Mouse (Mus musculus): ENCODE measurements around the gene F11. TPM values are rescaled to one million over a fixed set of nuclear protein-coding genes. Genes with fewer than 3 reads are reported as not detected.
A peak's percentile ranks its signal among the peaks of the same experiment; 100 is the strongest.

Gene F11
- polyA plus RNA-seq, 1 experiment from 2014 or later: not detected

DNA sequence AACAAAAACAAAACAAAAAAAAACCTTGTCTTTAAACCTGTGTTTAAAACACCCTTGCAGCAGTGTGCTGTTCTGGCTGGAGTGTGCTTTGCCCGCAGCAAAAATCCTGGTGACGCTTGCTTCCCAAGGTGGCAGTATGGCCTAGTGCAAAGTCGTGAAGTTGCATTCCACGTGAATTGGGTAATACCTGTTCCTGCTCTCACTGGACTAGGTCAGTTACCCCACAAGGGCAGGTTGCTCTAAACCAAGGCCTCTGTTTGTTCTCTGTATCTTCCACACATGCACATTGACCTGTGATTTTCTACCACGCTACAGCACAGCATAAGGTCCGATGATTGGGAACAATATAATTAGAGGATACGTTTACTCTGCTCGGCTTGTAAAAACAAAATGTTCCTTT, 19.8 kb upstream of the F11 start:
- 68% methylated on average over 8 of the region's 8 CpGs for WGBS
- ATAC-seq (ENCODE audit: low read depth): no peak
- no peaks in the 10 kb centered on the region for H3K4me1 ChIP-seq (ENCODE audit: control insufficient read depth, insufficient read depth, low read length)

DNA sequence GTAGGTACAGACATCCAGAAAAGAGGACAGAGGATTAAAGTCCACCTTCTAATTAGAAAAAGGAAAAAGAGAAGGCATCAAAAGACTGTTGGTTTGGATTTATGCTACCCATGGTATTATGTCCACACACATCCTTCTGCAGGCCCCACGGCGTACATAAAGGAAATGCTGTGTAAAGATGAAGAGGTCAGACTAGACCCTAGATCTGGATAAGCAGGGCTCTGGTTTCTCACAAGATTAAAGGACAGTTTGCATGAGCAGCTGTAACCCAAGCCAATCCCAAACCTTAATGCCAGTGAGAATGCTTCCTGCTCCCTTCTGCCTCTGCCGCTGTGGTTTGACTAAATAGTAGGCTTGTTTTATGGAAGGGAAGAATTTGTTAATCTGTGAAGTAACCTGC, 15.6 kb upstream of the F11 start:
- no peak overlapping the region for H3K4me3 ChIP-seq (ENCODE audit: low read depth, low read length)
- H3K4me1 ChIP-seq (ENCODE audit: control insufficient read depth, insufficient read depth, low read length): no peaks in the 10 kb centered on the region
- ATAC-seq (ENCODE audit: low read depth) (peak; percentile 88), DNase-seq (ENCODE audit: low spot score) (peak; percentile 53)
- H3K27ac ChIP-seq (replicated peaks; ENCODE audit: low read depth, low read length): no peak overlapping the region
- H3K36me3 ChIP-seq (ENCODE audit: control insufficient read depth, insufficient read depth, low read length): no peaks in the 10 kb centered on the region
- WGBS: 56% methylated on average over 3 of the region's 3 CpGs
- H3K9me3 ChIP-seq (ENCODE audit: control insufficient read depth, low read length): no peaks in the 10 kb centered on the region
- H3K27me3 ChIP-seq (replicated peaks; ENCODE audit: control insufficient read depth, insufficient read depth, low read length): no peaks in the 10 kb centered on the region
- no peak overlapping the region for H3K4me2 ChIP-seq (ENCODE audit: low read depth, low read length)
- no peak overlapping the region for H3K9ac ChIP-seq (ENCODE audit: low read depth, low read length)

More for the DNA sequence above, 19.8 kb upstream of the F11 start:
- Histone ChIP-seq H3K36me3 (ENCODE audit: control insufficient read depth, insufficient read depth, low read length) (no peaks in the 10 kb centered on the region), H3K9ac (ENCODE audit: low read depth, low read length) (no peak overlapping the region), H3K4me2 (ENCODE audit: low read depth, low read length) (no peak overlapping the region), H3K4me3 (ENCODE audit: low read depth, low read length) (no peak overlapping the region), H3K27me3 (replicated peaks; ENCODE audit: control insufficient read depth, insufficient read depth, low read length) (no peaks in the 10 kb centered on the region), H3K27ac (replicated peaks; ENCODE audit: low read depth, low read length) (no peak overlapping the region), H3K9me3 (ENCODE audit: control insufficient read depth, low read length) (no peaks in the 10 kb centered on the region)
- DNase-seq (ENCODE audit: low spot score): no peak

DNA sequence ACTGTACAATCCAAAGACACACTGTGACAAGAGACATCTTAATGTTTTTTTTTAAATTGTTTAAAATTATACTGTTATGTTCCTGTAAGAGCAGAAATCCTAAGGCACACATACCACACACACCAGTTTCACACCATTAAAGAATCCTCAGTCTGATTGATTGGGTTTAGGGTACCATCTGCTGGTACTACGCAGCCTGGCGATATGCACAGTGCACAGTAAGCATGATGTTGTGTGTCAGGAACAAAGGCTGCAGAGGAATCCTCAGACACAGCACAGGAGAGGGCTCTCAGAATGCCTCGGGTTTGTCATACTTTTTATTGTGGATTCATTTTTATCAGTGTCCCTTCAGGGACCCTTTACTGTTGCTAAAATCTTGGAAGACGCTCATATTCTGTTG, 12.5 kb upstream of the F11 start:
- H3K9ac ChIP-seq (ENCODE audit: low read depth, low read length): no peak overlapping the region
- ATAC-seq (ENCODE audit: low read depth): no peak
- H3K4me2 ChIP-seq (ENCODE audit: low read depth, low read length): no peak overlapping the region
- no peak overlapping the region for H3K4me3 ChIP-seq (ENCODE audit: low read depth, low read length)
- 77% methylated on average over 4 of the region's 4 CpGs for WGBS
- H3K9me3 ChIP-seq (ENCODE audit: control insufficient read depth, low read length): no peaks in the 10 kb centered on the region
- no peaks in the 10 kb centered on the region for H3K36me3 ChIP-seq (ENCODE audit: control insufficient read depth, insufficient read depth, low read length)
- no peak for DNase-seq (ENCODE audit: low spot score)
- no peaks in the 10 kb centered on the region for H3K4me1 ChIP-seq (ENCODE audit: control insufficient read depth, insufficient read depth, low read length)
- no peaks in the 10 kb centered on the region for H3K27me3 ChIP-seq (replicated peaks; ENCODE audit: control insufficient read depth, insufficient read depth, low read length)
- H3K27ac ChIP-seq (replicated peaks; ENCODE audit: low read depth, low read length): no peak overlapping the region

DNA sequence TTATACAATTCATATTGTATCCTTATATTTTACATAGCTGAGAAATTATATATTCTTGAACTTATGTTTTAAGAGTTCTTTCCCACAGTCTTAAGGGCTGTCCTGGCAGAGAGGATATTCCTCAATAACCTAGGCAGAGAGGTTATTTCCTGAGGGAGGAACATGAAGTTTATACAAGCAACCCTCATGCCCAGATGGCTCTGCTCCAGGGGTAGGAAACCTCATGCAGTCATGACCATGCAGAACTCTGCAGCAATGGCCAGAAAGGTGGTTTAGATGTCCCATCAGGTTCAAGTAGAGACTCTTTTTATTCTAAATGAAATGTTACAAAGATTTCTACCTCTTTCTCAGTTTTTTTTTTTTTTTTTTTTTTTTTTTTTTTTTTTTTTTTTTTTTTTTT, 7.2 kb upstream of the F11 start:
- Histone ChIP-seq H3K27ac (replicated peaks; ENCODE audit: low read depth, low read length) (no peak overlapping the region), H3K9me3 (ENCODE audit: control insufficient read depth, low read length) (no peaks in the 10 kb centered on the region)
- no peak for ATAC-seq (ENCODE audit: low read depth)

DNA sequence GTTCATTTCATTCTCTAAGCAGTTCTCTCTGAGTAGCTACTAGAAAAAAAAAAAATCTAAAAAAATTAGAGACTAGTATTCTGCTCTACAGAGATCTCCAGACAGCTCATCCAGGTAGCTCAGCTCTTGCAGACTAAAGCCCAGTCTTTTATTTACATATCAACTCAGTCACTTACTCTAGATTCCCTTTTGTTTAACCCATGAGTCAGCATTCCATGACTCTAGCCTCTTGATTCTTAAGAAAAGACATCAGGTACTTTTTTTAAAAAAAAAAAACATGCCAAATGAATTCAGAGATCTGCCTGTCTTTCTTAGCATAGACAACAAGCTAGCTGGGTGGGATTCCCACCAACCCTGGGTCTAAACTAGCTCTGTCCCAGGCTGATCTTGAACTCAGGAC, 6.7 kb upstream of the F11 start:
- no peak overlapping the region for H3K9ac ChIP-seq (ENCODE audit: low read depth, low read length)
- no peaks in the 10 kb centered on the region for H3K4me1 ChIP-seq (ENCODE audit: control insufficient read depth, insufficient read depth, low read length)
- no peaks in the 10 kb centered on the region for H3K27me3 ChIP-seq (replicated peaks; ENCODE audit: control insufficient read depth, insufficient read depth, low read length)
- H3K27ac ChIP-seq (replicated peaks; ENCODE audit: low read depth, low read length): no peak overlapping the region
- no peak for DNase-seq (ENCODE audit: low spot score)
- no peaks in the 10 kb centered on the region for H3K9me3 ChIP-seq (ENCODE audit: control insufficient read depth, low read length)
- H3K4me2 ChIP-seq (ENCODE audit: low read depth, low read length): no peak overlapping the region
- no peak for ATAC-seq (ENCODE audit: low read depth)
- H3K4me3 ChIP-seq (ENCODE audit: low read depth, low read length): no peak overlapping the region
- no peaks in the 10 kb centered on the region for H3K36me3 ChIP-seq (ENCODE audit: control insufficient read depth, insufficient read depth, low read length)

More for the DNA sequence above, 7.2 kb upstream of the F11 start:
- H3K4me3 ChIP-seq (ENCODE audit: low read depth, low read length): no peak overlapping the region
- no peaks in the 10 kb centered on the region for H3K36me3 ChIP-seq (ENCODE audit: control insufficient read depth, insufficient read depth, low read length)
- H3K4me2 ChIP-seq (ENCODE audit: low read depth, low read length): no peak overlapping the region
- H3K27me3 ChIP-seq (replicated peaks; ENCODE audit: control insufficient read depth, insufficient read depth, low read length): no peaks in the 10 kb centered on the region
- H3K4me1 ChIP-seq (ENCODE audit: control insufficient read depth, insufficient read depth, low read length): no peaks in the 10 kb centered on the region
- H3K9ac ChIP-seq (ENCODE audit: low read depth, low read length): no peak overlapping the region
- DNase-seq (ENCODE audit: low spot score): no peak

DNA sequence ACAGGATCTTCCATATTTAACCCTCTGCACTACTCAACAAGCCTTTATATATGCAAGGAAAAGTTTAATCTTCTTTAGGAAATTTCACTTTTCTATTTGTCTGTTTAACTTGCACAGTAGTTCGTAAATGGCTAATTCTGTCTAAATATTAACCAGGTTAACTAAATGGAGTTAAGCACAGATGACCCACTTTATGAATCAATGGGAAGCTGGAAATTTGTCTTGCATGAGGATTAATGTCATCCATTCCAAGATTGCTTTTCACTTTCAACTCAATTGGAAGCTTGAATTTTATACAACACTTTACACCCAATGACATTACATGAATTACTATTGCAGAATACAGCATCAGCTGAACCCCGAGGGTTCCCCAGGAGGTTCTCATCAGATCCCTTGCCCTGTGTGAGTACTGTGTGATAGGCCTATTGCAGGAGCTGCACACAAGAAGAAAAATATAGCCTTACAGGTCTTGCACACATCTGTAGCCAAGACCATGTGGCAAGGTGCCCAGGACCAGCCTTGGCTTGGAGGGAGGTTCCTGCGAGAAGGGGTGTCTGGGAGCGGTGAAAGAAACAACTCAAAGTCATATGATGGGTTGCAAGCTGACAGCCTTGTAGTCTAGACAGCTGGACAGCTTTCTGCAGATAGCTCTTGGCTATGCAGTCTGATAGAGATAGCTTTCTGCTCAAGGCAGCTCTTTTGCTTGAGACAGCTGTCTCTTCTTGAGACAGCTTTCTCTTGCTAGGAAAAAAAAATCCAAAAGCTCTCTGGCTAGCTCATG, 6.0 kb upstream of the F11 start:
- Histone ChIP-seq H3K27ac (replicated peaks; ENCODE audit: low read depth, low read length) (no peak overlapping the region), H3K4me3 (ENCODE audit: low read depth, low read length) (no peak overlapping the region), H3K4me1 (ENCODE audit: control insufficient read depth, insufficient read depth, low read length) (no peaks in the 10 kb centered on the region), H3K36me3 (ENCODE audit: control insufficient read depth, insufficient read depth, low read length) (no peaks in the 10 kb centered on the region), H3K9ac (ENCODE audit: low read depth, low read length) (no peak overlapping the region), H3K9me3 (ENCODE audit: control insufficient read depth, low read length) (no peaks in the 10 kb centered on the region), H3K4me2 (ENCODE audit: low read depth, low read length) (no peak overlapping the region), H3K27me3 (replicated peaks; ENCODE audit: control insufficient read depth, insufficient read depth, low read length) (no peaks in the 10 kb centered on the region)
- 73% methylated on average over 4 of the region's 4 CpGs for WGBS
- peak; percentile 24 for DNase-seq (ENCODE audit: low spot score)
- no peak for ATAC-seq (ENCODE audit: low read depth)

DNA sequence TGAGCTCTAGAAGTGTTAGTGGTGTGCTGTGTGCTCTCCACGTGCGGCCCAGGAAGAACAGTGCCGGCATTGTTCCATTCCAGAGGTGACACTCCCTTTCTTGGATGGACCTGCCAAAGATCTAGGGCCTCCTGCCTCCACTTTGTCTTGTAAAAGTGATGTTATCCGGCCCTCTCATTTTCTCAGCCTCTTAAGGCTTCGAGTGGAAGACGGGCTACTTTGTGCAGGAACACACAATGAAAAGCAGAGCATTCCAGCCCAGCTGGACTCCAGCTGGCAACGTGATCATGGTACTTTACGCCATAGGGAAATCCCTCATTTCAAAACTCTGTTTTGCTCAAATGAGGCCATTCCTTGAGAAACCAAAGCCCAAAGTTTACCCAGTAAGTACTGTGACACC, 5.2 kb upstream of the F11 start:
- Histone ChIP-seq H3K27ac (replicated peaks; ENCODE audit: low read depth, low read length) (no peak overlapping the region), H3K36me3 (ENCODE audit: control insufficient read depth, insufficient read depth, low read length) (no peaks in the 10 kb centered on the region), H3K9me3 (ENCODE audit: control insufficient read depth, low read length) (no peaks in the 10 kb centered on the region), H3K4me2 (ENCODE audit: low read depth, low read length) (no peak overlapping the region), H3K4me3 (ENCODE audit: low read depth, low read length) (no peak overlapping the region), H3K27me3 (replicated peaks; ENCODE audit: control insufficient read depth, insufficient read depth, low read length) (no peaks in the 10 kb centered on the region), H3K4me1 (ENCODE audit: control insufficient read depth, insufficient read depth, low read length) (no peaks in the 10 kb centered on the region), H3K9ac (ENCODE audit: low read depth, low read length) (no peak overlapping the region)
- no peak for ATAC-seq (ENCODE audit: low read depth)
- no peak for DNase-seq (ENCODE audit: low spot score)
- 56% methylated on average over 8 of the region's 8 CpGs for WGBS

DNA sequence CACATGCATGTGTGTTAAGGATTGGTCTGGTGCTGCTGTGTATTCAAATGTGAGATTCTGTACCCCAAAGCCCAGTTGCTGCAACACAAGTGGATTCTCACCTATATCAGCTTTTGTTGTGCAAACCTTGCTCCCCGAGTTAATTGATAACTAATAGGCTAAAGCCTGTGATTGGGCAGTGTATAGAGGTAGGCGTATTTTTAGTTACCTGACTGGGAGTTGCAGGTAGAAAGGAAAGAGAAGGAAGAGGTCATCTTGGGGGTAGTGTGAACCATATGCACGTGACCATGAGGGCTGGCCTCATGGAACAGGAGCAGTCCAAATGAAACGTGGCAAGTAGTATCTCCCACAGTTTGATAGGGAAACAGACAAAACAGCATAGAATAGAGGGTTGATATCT, 3.1 kb upstream of the F11 start:
- Histone ChIP-seq H3K4me3 (ENCODE audit: low read depth, low read length) (no peak overlapping the region), H3K27me3 (replicated peaks; ENCODE audit: control insufficient read depth, insufficient read depth, low read length) (no peaks in the 10 kb centered on the region), H3K9ac (ENCODE audit: low read depth, low read length) (no peak overlapping the region), H3K27ac (replicated peaks; ENCODE audit: low read depth, low read length) (no peak overlapping the region), H3K36me3 (ENCODE audit: control insufficient read depth, insufficient read depth, low read length) (no peaks in the 10 kb centered on the region), H3K4me1 (ENCODE audit: control insufficient read depth, insufficient read depth, low read length) (no peaks in the 10 kb centered on the region), H3K4me2 (ENCODE audit: low read depth, low read length) (no peak overlapping the region), H3K9me3 (ENCODE audit: control insufficient read depth, low read length) (no peaks in the 10 kb centered on the region)
- ATAC-seq (ENCODE audit: low read depth) (no peak), DNase-seq (ENCODE audit: low spot score) (no peak)
- 84% methylated on average over 4 of the region's 4 CpGs for WGBS

DNA sequence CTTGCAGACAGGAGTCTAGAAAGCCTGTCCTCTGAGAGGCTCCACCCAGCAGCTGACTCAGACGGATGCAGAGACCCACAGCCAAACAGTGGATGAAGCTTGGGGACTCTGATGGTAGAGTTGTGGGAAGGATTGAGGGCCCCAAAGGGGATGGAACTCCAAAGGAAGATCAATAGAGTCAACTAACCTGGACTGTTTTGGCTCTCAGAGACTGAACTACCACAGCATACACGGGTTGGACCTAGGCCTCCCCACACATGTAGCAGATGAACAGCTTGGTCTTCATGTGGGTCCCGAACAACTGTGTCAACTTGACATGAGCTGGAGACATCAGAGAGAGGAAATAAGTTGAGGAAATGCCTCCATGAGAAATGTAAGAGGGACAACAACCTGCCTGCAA, 1.0 kb upstream of the F11 start:
- no peak overlapping the region for H3K4me3 ChIP-seq (ENCODE audit: low read depth, low read length)
- H3K4me2 ChIP-seq (ENCODE audit: low read depth, low read length): no peak overlapping the region
- DNase-seq (ENCODE audit: low spot score) (no peak), ATAC-seq (ENCODE audit: low read depth) (no peak)
- H3K9me3 ChIP-seq (ENCODE audit: control insufficient read depth, low read length): no peaks in the 10 kb centered on the region
- WGBS: 84% methylated on average over 3 of the region's 3 CpGs
- no peak overlapping the region for H3K27ac ChIP-seq (replicated peaks; ENCODE audit: low read depth, low read length)
- no peaks in the 10 kb centered on the region for H3K27me3 ChIP-seq (replicated peaks; ENCODE audit: control insufficient read depth, insufficient read depth, low read length)
- H3K9ac ChIP-seq (ENCODE audit: low read depth, low read length): no peak overlapping the region
- H3K36me3 ChIP-seq (ENCODE audit: control insufficient read depth, insufficient read depth, low read length): no peaks in the 10 kb centered on the region
- H3K4me1 ChIP-seq (ENCODE audit: control insufficient read depth, insufficient read depth, low read length): no peaks in the 10 kb centered on the region
